Mouse (Mus musculus) kidney, postnatal 0 days (tissue): ENCODE data around the gene Grid2. TPM values are rescaled to one million over a fixed set of nuclear protein-coding genes. Genes with fewer than 3 reads are reported as not detected.
A peak's percentile ranks its signal among the peaks of the same experiment; 100 is the strongest.

Experiments used
- ATAC-seq: fragments of 200-750 bp; cut with Nextera tagmentation; replicated peaks from 2 replicates; pipeline ENCODE4 v1.8.0; 2017; ENCODE audit warnings: low read depth, moderate number of reproducible peaks, moderate TSS enrichment, moderate library complexity; ENCODE audit not compliant: low FRiP score
- DNase-seq: peaks from one replicate; pipeline ENCODE4 v3.0.0-alpha.2; 2016; ENCODE audit warnings: low spot score
- H3K27ac ChIP-seq: fragments of 300-500 bp; sonication (generic); 2 replicates; pipeline ENCODE4 v1.5.1; 2014; ENCODE audit warnings: mild to moderate bottlenecking
- H3K27me3 ChIP-seq: fragments of 300-500 bp; sonication (generic); 2 replicates; pipeline ENCODE4 v1.6.1; 2014; ENCODE audit warnings: low read length, mixed read lengths; ENCODE audit not compliant: insufficient read depth
- H3K36me3 ChIP-seq: fragments of 300-500 bp; sonication (generic); 2 replicates; pipeline ENCODE4 v1.6.1; 2014; ENCODE audit warnings: low read length, mixed read lengths; ENCODE audit not compliant: insufficient read depth
- H3K4me1 ChIP-seq: fragments of 300-500 bp; sonication (generic); replicated peaks from 2 replicates; pipeline ENCODE4 v1.6.1; 2014; ENCODE audit warnings: antibody characterized with exemption, low read length, mixed read lengths; ENCODE audit not compliant: insufficient read depth
- H3K4me2 ChIP-seq: fragments of 300-500 bp; sonication (generic); 2 replicates; pipeline ENCODE4 v1.6.1; 2014; ENCODE audit warnings: mild to moderate bottlenecking, low read length, moderate library complexity, mixed read lengths
- H3K4me3 ChIP-seq: fragments of 300-500 bp; sonication (generic); replicated peaks from 2 replicates; pipeline ENCODE4 v1.5.1; 2014; ENCODE audit warnings: low read depth, low read length
- H3K9ac ChIP-seq: fragments of 300-500 bp; sonication (generic); 2 replicates; pipeline ENCODE4 v1.6.1; 2014; ENCODE audit warnings: low read depth, low read length
- H3K9me3 ChIP-seq: fragments of 300-500 bp; sonication (generic); replicated peaks from 2 replicates; pipeline ENCODE4 v1.6.1; 2016; ENCODE audit warnings: low read length, inconsistent platforms, mixed read lengths
- CTCF ChIP-seq: IDR thresholded peaks from 2 replicates; pipeline ENCODE4 v1.5.1; 2016; ENCODE audit warnings: antibody characterized with exemption, low read depth, mild to moderate bottlenecking, moderate library complexity
- WGBS: fragments of 180-500 bp; shearing (Covaris S2); extraction: QIAGEN DNeasy Blood & Tissue Kit; methylation state at CpG from one replicate; pipeline ENCODE4 v1.1.7; 2014; 5-methylcytosine and 5-hydroxymethylcytosine counted together
- polyA plus RNA-seq: library from polyadenylated mRNA; unstranded; fragments of >200 nt; fragmentation: Nextera tagmentation; extraction: Ambion mirVana; gene quantifications from 2 replicates; pipeline ENCODE4 v1.2.1, GENCODE M21; 2015

Grid2 gene
- polyA plus RNA-seq, 1 experiment from 2014 or later = 0.21 TPM

DNA sequence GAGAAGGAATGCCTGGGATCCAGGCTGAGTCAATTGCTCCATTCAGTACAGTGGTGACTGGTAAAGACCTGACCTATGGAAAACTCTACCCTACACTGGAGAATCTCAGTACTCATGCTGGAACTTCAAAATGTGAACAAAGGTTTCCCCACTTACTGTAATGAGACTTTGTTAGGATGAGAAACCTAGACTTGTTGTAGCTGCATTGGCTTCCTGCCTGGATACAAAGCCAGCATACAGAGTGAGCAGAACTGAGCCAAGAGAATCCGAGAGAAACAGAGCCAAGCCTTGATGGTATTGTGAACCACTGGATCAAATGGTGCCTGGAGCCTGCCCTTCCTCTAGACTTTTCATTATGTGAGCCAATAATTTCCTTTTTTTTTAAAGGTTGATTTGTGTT lies 28.7 kb downstream of the Grid2 start:
- TF ChIP-seq CTCF = no peak
- H3K27ac ChIP-seq = no peak overlapping the region

DNA sequence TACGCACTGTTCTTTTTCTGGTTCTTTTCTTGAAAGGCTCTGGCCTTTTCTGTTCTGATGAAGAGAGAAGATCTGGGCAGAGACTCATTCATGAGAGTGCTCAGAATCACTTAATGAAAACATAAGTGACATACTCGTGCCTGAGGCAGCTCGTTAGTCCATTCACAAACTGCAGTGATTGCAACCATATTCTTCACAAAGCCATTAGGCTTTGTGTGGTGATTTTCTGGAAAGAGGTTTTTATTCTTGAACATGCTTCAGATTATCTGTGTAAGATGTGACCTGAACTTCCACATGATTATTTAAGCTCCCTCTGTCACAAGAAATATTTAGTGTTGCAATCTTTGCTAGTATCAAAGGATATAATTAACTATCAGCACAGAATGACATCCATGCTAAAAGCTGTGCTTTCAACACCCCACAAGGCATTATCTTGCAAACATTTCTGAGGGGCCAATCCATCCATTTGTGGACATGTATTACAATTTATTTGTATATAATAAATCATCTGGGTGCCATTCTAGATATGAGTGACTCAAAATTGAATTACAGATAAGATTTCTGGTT lies 86.8 kb downstream of the Grid2 start:
- ATAC-seq = no peak

More for the DNA sequence above, 28.7 kb downstream of the Grid2 start:
- ATAC-seq (no peak), DNase-seq (no peak)
- no peaks in the 10 kb centered on the region for H3K27me3 ChIP-seq
- H3K9ac ChIP-seq = no peak overlapping the region
- no peaks in the 10 kb centered on the region for H3K4me1 ChIP-seq
- H3K36me3 ChIP-seq = no peaks in the 10 kb centered on the region
- H3K4me2 ChIP-seq = no peak overlapping the region
- H3K9me3 ChIP-seq = no peaks in the 10 kb centered on the region
- 77% methylated on average over 1 of the region's 1 CpGs for WGBS
- no peak overlapping the region for H3K4me3 ChIP-seq

GRCm38 (mm10) chr6:63347015-63347414 lies 91.3 kb downstream of the Grid2 start:
- Histone ChIP-seq H3K9me3 (no peaks in the 10 kb centered on the region), H3K4me3 (no peak overlapping the region), H3K27ac (no peak overlapping the region), H3K36me3 (no peaks in the 10 kb centered on the region), H3K4me2 (no peak overlapping the region), H3K27me3 (no peaks in the 10 kb centered on the region), H3K9ac (no peak overlapping the region), H3K4me1 (no peaks in the 10 kb centered on the region)
- WGBS = 73% methylated on average over 1 of the region's 1 CpGs
- TF ChIP-seq CTCF = no peak
- ATAC-seq (no peak), DNase-seq (no peak)

More for the DNA sequence above, 86.8 kb downstream of the Grid2 start:
- Histone ChIP-seq H3K4me1 (no peaks in the 10 kb centered on the region), H3K36me3 (no peaks in the 10 kb centered on the region), H3K9ac (no peak overlapping the region), H3K27me3 (no peaks in the 10 kb centered on the region), H3K27ac (no peak overlapping the region), H3K9me3 (no peaks in the 10 kb centered on the region), H3K4me2 (no peak overlapping the region), H3K4me3 (no peak overlapping the region)
- 81% methylated on average over 3 of the region's 3 CpGs for WGBS
- DNase-seq = no peak
- TF ChIP-seq CTCF = no peak

- WGBS = 72% methylated on average over 1 of the region's 1 CpGs
- Histone ChIP-seq H3K9me3 (no peaks in the 10 kb centered on the region), H3K27ac (no peak overlapping the region), H3K9ac (no peak overlapping the region), H3K4me1 (no peaks in the 10 kb centered on the region), H3K4me3 (no peak overlapping the region), H3K36me3 (no peaks in the 10 kb centered on the region), H3K27me3 (no peaks in the 10 kb centered on the region), H3K4me2 (no peak overlapping the region)
- TF ChIP-seq CTCF = peak; percentile 45; the same call in 1 of the 2 replicates
- DNase-seq (no peak), ATAC-seq (no peak)
Measured at GRCm38 (mm10) chr6:63381061-63381611, 125.5 kb downstream of the Grid2 start.

DNA sequence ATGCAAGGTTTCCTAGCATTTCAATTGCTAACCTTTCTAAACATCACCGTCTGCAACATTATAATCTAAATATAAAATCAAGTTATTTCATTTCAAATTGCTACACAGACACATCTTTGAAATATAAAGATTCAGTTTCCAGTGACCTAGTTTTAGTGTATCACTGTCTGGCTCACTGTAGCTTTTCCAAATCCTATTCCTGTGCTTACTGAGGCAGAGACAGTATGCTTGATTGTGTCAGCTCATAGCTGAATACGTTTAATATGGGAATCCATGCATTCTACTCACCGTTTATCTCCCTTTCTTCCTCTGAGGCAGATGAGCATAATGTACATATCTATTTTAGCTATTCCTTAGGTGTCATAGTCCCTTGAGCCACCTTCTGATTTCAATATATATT lies 146.0 kb downstream of the Grid2 start:
- Histone ChIP-seq H3K36me3 (no peaks in the 10 kb centered on the region), H3K4me3 (no peak overlapping the region), H3K9me3 (no peaks in the 10 kb centered on the region), H3K27ac (no peak overlapping the region), H3K4me2 (no peak overlapping the region), H3K27me3 (no peaks in the 10 kb centered on the region), H3K9ac (no peak overlapping the region), H3K4me1 (no peaks in the 10 kb centered on the region)
- 79% methylated on average over 3 of the region's 3 CpGs for WGBS
- TF ChIP-seq CTCF = no peak
- ATAC-seq (no peak), DNase-seq (no peak)

GRCm38 (mm10) chr6:63417534-63417933 lies 161.9 kb downstream of the Grid2 start:
- H3K9me3 ChIP-seq = no peaks in the 10 kb centered on the region
- 79% methylated on average over 1 of the region's 1 CpGs for WGBS
- no peaks in the 10 kb centered on the region for H3K4me1 ChIP-seq
- no peaks in the 10 kb centered on the region for H3K27me3 ChIP-seq
- H3K9ac ChIP-seq = no peak overlapping the region
- no peak overlapping the region for H3K4me3 ChIP-seq
- H3K4me2 ChIP-seq = no peak overlapping the region
- no peak overlapping the region for H3K27ac ChIP-seq
- ATAC-seq (no peak), DNase-seq (no peak)
- H3K36me3 ChIP-seq = no peaks in the 10 kb centered on the region
- TF ChIP-seq CTCF = no peak

- ATAC-seq = no peak
- WGBS = 85% methylated on average over 2 of the region's 2 CpGs
- no peaks in the 10 kb centered on the region for H3K27me3 ChIP-seq
- H3K9me3 ChIP-seq = no peaks in the 10 kb centered on the region
- H3K36me3 ChIP-seq = no peaks in the 10 kb centered on the region
- no peak overlapping the region for H3K27ac ChIP-seq
- H3K4me2 ChIP-seq = no peak overlapping the region
- no peaks in the 10 kb centered on the region for H3K4me1 ChIP-seq
- no peak for DNase-seq
- no peak overlapping the region for H3K4me3 ChIP-seq
- no peak for TF ChIP-seq CTCF
- no peak overlapping the region for H3K9ac ChIP-seq
Measured at GRCm38 (mm10) chr6:63432751-63433150, 177.1 kb downstream of the Grid2 start.
